Mouse (Mus musculus): ENCODE measurements around the gene Ppl.

Ppl gene

GRCm38 (mm10) chr16:5132401-5132801, at the start of gene Ppl:
Ppl (minus strand) TSS chr16:5132421.
- DNase-seq (ENCODE audit: low read depth), result no peak

DNA sequence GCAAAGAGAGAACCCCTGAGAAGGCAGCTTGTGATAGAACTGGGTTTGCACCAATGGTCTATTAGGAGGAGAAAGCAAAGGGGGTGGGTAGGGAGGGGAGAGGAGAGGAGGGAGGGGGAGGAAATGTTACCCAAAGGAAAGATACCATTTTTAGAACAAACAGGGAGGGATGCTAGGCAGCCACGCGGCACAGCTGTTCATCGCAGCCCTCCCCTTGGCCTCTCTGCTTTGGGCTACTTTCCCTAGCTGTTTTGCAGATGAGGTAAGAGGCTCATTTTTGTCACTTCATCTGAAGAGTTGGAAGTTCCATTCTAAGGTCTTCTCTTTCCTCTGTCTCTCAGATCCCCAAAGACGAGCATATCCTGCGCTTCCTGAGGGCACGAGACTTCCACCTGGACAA, 40.4 kb upstream of the Ppl start:
- no peak for DNase-seq (ENCODE audit: low read depth)

GRCm38 (mm10) chr16:5168829-5169228, 36.6 kb upstream of the Ppl start:
- DNase-seq (ENCODE audit: low read depth), result no peak

DNA sequence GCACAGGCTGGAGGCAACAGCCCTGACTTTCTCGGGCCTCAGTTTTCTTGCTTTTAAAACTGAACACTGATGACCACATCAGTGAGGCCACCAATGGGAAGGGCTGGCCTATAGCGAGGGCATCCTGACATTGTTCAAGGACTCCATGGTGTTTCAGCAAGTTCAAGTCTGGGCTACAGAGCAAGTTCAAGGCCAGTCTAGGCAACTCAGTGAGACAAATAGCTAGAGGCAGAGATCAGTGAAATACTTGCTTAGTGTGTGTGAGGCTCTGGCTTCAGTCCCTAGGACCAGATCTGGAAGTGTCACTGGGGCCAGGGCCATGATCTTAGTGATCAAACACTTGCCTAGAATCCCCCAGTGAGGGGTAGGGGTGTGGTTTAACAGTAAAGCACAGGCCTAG, 35.8 kb upstream of the Ppl start:
- DNase-seq (ENCODE audit: low read depth), result no peak

DNA sequence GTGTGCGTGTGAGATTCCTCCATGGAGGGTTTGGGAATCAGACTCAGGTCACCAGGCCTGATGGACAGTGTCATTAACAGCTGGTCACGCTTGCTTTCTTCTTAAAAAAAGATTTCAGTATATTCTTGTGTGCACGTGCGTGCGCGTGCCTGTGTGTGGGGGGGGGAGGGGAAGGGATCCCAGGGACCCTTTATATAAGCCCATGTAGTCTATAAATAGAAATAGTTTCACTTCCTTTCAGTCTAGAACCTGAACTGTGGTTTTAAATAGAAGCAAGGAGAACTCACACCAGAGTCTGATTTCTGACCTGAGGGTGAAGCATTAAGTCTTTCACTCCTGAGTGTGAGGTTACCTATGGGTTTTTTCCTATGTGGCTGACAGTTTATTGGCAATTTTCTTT, 32.1 kb upstream of the Ppl start:
- DNase-seq (ENCODE audit: low read depth), result no peak

DNA sequence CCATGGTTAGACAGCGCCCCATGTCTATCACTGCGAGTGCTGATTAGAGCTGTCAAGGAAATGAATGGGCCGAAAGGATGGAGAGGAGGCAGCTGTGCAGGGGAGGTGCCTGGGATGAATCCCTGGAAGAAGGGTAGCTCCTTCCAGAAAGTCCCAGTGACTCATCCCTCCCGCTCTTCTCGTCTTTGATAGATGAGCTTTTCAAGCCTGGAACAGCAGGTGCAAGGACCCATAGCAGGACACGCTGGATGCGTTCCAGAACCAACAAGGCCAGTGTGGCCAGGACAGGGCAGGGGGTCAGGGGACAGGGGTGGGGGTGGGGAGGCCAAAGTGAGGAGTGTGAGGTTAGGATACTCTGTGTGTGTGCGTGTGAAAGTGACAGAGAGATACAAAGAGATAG, 27.0 kb upstream of the Ppl start:
- DNase-seq (ENCODE audit: low read depth), result no peak

DNA sequence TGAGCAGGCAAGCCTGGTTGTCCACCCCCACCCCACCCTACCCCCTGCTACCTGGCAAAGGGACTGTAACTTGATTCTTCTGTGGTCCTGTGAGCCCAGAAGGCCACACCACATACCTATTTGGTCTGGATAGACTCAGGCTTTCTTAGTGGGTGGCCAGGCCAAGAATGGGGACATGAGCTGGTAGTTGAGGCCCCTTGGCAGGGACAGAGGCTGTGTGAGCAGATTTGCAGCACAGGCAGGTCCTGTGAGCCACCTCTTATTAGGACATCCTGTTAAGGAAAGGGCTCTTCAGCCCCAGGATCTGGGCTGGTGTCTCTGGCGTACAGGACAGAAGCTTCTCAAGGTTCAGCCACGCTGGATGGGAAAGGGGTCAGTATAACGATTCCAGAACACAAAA, 24.9 kb upstream of the Ppl start:
- DNase-seq (ENCODE audit: low read depth), result no peak

DNA sequence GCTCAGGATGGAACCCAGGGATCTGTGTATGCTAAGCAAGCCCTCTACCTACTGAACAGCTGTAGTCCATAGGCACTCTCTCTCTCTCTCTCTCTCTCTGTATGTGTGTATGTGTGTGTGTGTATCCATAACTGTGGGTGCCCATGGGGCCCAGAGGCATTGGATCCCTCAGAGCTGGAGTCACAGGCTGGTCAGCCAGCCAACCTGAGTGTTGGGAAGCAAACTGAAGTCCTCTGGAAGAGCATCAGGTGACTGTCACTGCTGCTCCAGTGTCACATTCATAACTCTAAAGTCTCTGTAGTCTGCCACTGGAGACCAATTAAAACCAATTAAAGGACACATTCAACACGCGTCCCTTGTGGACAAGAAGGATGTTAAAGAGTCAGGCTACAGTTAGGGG, 24.3 kb upstream of the Ppl start:
- DNase-seq (ENCODE audit: low read depth), result no peak

GRCm38 (mm10) chr16:5155014-5155413, 22.8 kb upstream of the Ppl start:
- no peak for DNase-seq (ENCODE audit: low read depth)

- no peak for DNase-seq (ENCODE audit: low read depth)
Observed at GRCm38 (mm10) chr16:5153299-5154026, 21.2 kb upstream of the Ppl start.

- no peak for DNase-seq (ENCODE audit: low read depth)
Observed at GRCm38 (mm10) chr16:5150544-5150943, 18.3 kb upstream of the Ppl start.

DNA sequence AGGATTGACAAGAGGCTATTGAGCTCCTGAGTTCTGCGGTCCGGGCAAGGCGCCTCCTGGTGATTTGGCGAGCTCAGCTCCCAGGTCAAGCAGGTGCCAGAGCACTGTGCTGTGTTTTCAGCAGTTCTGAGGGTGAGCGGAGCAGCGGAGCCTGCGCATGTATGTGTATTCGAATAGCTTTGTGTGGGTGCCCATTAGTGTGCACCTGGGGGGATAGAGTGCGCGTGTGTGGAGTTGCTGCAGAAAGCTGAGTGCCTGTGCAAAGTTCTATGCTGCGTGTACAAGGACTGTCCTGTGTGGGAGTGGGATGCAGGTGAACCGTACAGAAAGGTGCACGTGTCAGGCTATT, 14.8 kb upstream of the Ppl start, which contains the start of gene Sec14l5:
Sec14l5 (plus strand) TSS at position 73 of the 349 bp plus-strand sequence.
- no peak for DNase-seq (ENCODE audit: low read depth)

GRCm38 (mm10) chr16:5146367-5147036, 14.3 kb upstream of the Ppl start:
- peak; percentile 50 for DNase-seq (ENCODE audit: low read depth)

- peak; percentile 81 for DNase-seq (ENCODE audit: low read depth)
Observed at GRCm38 (mm10) chr16:5145570-5145969, 13.3 kb upstream of the Ppl start.

GRCm38 (mm10) chr16:5139741-5140140, 7.5 kb upstream of the Ppl start:
- no peak for DNase-seq (ENCODE audit: low read depth)

DNA sequence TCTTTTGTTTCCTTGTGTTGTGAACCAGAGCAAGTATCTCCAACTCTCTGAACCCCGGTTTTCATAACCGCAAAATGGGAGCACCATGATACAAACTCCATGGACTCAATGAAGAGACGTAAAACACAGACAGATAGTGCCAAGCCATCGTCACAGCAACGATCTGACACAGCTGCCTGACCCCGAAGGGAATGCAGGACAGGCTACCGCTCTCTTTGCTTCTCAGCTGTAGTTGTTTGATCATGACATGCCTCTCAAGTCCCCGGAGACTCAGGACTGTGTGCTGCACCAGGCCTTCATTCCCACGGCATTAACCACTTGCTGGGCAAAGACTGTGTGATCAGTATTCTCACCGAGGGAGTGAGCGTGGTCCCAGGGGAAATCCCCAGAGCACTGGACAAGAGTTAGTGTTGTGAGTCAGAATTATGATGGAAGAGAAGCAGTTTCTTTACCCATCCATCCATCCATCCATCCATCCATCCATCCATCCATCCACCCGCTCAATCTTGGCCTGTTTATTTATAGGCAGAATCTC, 4.9 kb upstream of the Ppl start:
- DNase-seq (ENCODE audit: low read depth), result no peak

GRCm38 (mm10) chr16:5136505-5136904, 4.3 kb upstream of the Ppl start:
- DNase-seq (ENCODE audit: low read depth), result no peak

DNA sequence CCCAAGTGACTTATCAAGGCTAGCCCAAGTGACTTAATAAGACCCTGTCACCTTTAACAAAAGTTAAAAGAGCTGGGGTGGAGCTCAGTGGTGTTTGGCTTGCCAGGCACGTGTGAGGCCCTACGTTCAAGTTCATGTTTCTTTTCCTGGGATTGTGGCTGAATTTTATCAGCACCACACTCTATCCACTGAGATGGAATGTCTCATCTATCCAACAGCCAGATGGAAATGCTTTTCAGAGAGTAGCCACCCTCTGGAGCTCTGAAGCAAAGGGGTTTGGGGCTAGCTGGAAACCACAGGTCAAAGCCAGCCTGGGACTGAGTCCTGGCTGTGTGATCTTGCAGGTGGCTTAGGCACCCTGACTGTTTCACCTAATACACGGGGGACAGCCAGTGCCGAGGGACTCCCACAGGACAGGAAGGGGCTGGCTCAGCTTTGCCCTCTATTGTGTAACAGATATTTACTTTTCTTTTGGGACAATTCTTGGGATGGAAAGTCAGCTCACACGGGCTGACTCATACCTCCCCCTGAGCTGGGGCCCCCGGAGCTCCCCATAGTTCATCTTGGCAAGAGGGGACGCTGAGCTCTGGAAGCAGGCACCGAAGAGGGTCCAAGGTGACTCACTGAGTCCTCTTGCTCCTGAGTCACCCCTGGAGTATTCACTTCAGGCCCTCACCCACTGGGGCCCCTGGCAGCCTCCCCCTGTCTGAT, 3.5 kb upstream of the Ppl start:
- no peak for DNase-seq (ENCODE audit: low read depth)

DNA sequence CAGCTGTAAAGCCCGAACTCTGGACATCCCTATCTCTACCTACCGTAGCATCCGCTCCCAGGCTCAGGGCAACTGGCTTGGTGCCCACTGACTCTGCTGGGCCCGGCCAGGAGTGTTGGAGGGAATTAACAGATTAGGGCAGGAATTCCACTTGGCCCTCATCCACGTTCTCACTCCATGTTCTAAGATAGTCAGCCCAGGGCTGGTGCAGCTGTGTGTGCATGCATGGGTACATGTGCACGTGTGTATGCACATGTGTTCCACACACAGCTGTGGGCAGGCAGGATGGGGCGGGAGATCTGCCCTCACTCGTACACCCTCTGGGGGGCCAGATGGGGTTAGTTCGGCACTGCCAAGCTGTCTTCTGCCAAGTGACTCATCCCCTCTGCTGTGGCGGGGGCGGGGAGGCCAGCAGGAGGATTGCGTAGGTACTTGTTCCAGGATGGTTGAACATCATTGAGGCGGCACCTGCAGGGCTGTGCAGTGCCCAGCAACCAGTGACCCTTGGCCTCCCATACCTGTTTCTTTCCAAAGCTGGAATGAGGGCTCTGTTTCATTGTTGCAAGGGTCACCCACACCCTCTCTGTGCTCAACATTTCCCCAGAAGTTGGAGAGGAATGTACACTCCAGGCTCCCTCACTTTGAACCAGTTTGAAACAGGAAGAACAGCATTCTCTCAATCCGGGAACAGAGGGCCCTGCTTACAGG, 2.6 kb upstream of the Ppl start:
- no peak for DNase-seq (ENCODE audit: low read depth)

DNA sequence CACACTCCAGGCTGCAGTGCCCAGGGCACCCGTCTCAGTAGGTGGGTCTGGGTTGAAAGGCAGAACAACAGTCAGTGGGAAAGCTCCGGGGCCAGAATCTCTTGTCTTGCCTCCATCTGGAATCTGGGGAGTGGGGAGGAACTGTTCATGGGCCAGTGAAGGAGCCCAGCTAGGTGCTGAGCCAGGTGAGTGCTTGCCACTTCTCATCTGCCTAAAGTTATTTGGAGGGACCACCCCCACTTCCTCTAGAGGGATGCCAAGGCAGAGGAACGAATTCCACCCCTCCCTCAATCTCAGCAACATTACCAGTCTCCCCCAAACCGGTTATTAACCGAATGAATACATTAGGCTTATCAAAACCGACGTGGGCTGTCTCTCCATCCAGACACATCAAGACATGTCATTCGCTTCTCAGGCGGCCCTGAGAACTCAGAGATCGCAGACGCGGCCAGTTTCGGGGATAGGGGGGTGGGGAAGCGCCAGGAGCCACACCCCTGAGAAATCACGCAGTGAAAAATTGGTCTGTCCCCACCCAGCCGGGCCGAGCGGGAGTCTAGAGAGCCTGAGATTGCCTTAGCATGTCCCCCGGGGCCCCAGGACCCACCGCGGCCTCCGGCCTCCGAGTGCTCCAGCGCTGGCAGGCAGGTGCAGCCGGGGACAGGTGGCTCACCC, 834 bp downstream of the Ppl start:
- DNase-seq (ENCODE audit: low read depth), result no peak

DNA sequence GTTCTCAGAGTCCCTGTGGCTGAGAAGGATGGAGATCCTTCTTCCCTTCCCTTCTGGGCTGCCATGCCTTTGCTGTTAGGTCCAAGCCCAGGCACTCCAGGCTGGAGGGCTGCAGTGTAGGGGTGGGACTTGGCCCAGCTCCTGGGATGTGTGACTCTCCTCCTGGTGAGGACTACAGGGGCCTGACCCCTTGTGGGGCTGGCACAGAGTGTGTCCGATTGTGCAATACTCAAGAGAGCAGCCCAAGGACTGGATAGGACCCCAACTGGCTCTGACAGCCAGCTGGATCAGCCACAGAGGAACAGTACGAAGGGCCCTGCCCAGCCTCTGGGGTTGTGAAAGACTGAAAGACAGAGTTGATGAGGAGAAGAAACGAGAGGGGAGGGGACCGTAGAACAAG, 1.5 kb downstream of the Ppl start:
- no peak for DNase-seq (ENCODE audit: low read depth)

DNA sequence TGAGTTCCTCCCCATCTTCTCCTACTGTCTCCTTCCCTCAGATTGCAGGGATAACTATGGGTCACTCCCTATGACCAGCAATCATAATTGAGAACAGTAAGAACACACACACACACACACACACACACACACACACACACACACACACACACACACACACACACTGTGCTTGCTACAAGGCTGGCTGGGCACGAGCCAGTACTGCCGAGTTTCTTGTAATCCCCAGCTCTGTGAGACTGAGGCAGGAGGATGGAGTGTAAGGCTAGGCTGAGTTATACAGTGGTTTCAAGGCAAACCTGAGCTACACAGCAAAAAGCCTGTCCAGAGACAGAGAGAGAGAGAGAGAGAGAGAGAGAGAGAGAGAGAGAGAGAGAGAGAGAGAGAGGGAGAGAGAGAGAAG, 2.0 kb downstream of the Ppl start:
- no peak for DNase-seq (ENCODE audit: low read depth)

Measured in c-Kit-positive CD71-negative TER-119-negative erythroid progenitor cells, embryonic 14.5 days (primary cell).